Mouse (Mus musculus) embryonic facial prominence, embryonic 11.5 days (tissue): ENCODE results near the gene Mast3. TPM values are rescaled to one million over a fixed set of nuclear protein-coding genes. Genes with fewer than 3 reads are reported as not detected.
A peak's percentile ranks its signal among the peaks of the same experiment; 100 is the strongest.

Experiments
- ATAC-seq: fragments of 200-750 bp; cut with Nextera tagmentation; replicated peaks from 2 replicates; pipeline ENCODE4 v1.8.0; 2017; ENCODE audit warnings: low read depth; ENCODE audit not compliant: insufficient number of reproducible peaks, low FRiP score, low TSS enrichment
- DNase-seq: peaks from one replicate; pipeline ENCODE4 v3.0.0-alpha.2; 2015; ENCODE audit warnings: low spot score
- H3K27ac ChIP-seq: fragments of 300-500 bp; sonication (generic); replicated peaks from 2 replicates; pipeline ENCODE4 v1.5.1; 2014; ENCODE audit warnings: mild to moderate bottlenecking, low read depth, low read length, control low read depth
- H3K27me3 ChIP-seq: fragments of 300-500 bp; sonication (generic); 2 replicates; pipeline ENCODE4 v1.6.1; 2014; ENCODE audit warnings: mild to moderate bottlenecking, low read length, moderate library complexity, mixed read lengths; ENCODE audit not compliant: control insufficient read depth, insufficient read depth
- H3K36me3 ChIP-seq: fragments of 300-500 bp; sonication (generic); replicated peaks from 2 replicates; pipeline ENCODE4 v1.6.1; 2014; ENCODE audit warnings: low read depth, mild to moderate bottlenecking, low read length, moderate library complexity, mixed read lengths; ENCODE audit not compliant: control insufficient read depth, insufficient read depth
- H3K4me1 ChIP-seq: fragments of 300-500 bp; sonication (generic); 2 replicates; pipeline ENCODE4 v1.6.1; 2014; ENCODE audit warnings: low read length, mixed read lengths; ENCODE audit not compliant: control insufficient read depth, insufficient read depth
- H3K4me2 ChIP-seq: fragments of 300-500 bp; sonication (generic); 2 replicates; pipeline ENCODE4 v1.6.1; 2014; ENCODE audit warnings: low read depth, mild to moderate bottlenecking, control low read depth, low read length, moderate library complexity
- H3K4me3 ChIP-seq: fragments of 300-500 bp; sonication (generic); 2 replicates; pipeline ENCODE4 v1.5.1; 2014; ENCODE audit warnings: low read depth, low read length, control low read depth
- H3K9ac ChIP-seq: fragments of 300-500 bp; sonication (generic); replicated peaks from 2 replicates; pipeline ENCODE4 v1.6.1; 2014; ENCODE audit warnings: mild to moderate bottlenecking, control low read depth, low read length
- H3K9me3 ChIP-seq: fragments of 300-500 bp; sonication (generic); replicated peaks from 2 replicates; pipeline ENCODE4 v1.6.1; 2016; ENCODE audit warnings: mild to moderate bottlenecking, low read length, inconsistent platforms, mixed read lengths; ENCODE audit not compliant: control insufficient read depth
- WGBS: fragments of 180-500 bp; shearing (Covaris S2); extraction: QIAGEN DNeasy Blood & Tissue Kit; methylation state at CpG from one replicate; pipeline ENCODE4 v1.1.7; 2014; 5-methylcytosine and 5-hydroxymethylcytosine counted together
- polyA plus RNA-seq: library from polyadenylated mRNA; unstranded; fragments of >200 nt; fragmentation: Nextera tagmentation; extraction: Ambion mirVana; gene quantifications from 2 replicates; pipeline ENCODE4 v1.2.1, GENCODE M21; 2014

The Mast3 gene
- polyA plus RNA-seq, 1 experiment from 2014 or later: 9.7 TPM

GRCm38 (mm10) chr8:70754871-70755660, 49.8 kb downstream of the Mast3 start:
- ATAC-seq: peak; percentile 34
- Histone ChIP-seq H3K27me3 (no peaks in the 10 kb centered on the region), H3K4me2 (peak overlapping the region; percentile 95), H3K9ac (peak overlapping the region; percentile 81), H3K36me3 (no peaks in the 10 kb centered on the region), H3K27ac (no peak overlapping the region), H3K9me3 (no peaks in the 10 kb centered on the region), H3K4me3 (peak overlapping the region; percentile 68), H3K4me1 (peaks cover 3% of the 10 kb centered on the region)
- DNase-seq: peak; percentile 54
- WGBS: 18% methylated on average over 50 of the region's 50 CpGs

GRCm38 (mm10) chr8:70754043-70754870, 50.6 kb downstream of the Mast3 start, which contains the start of gene Rab3a:
Gene Rab3a, plus strand, starts transcription at chr8:70754679.
- Histone ChIP-seq H3K9ac (peak within 1 kb of the TSS; percentile 81), H3K9me3 (no peaks in the 10 kb centered on the region), H3K4me1 (peaks cover 3% of the 10 kb centered on the region), H3K4me2 (peak within 1 kb of the TSS; percentile 95), H3K27ac (no peak within 1 kb of the TSS), H3K4me3 (peak within 1 kb of the TSS; percentile 68), H3K36me3 (no peaks in the 10 kb centered on the region), H3K27me3 (no peaks in the 10 kb centered on the region)
- peak; percentile 98 for DNase-seq
- WGBS: 8% methylated on average over 37 of the region's 37 CpGs
- ATAC-seq: peak; percentile 97

- Histone ChIP-seq H3K4me1 (peaks cover 3% of the 10 kb centered on the region), H3K27me3 (no peaks in the 10 kb centered on the region), H3K9ac (0 out of 2 replicates have a peak overlapping the region, but pooled peaks have one; percentile 7), H3K36me3 (no peaks in the 10 kb centered on the region), H3K4me2 (0 out of 2 replicates have a peak overlapping the region, but pooled peaks have one; percentile 16), H3K9me3 (no peaks in the 10 kb centered on the region), H3K4me3 (no peak overlapping the region), H3K27ac (no peak overlapping the region)
- ATAC-seq (no peak), DNase-seq (peak; percentile 31)
- WGBS: 32% methylated on average over 21 of the region's 21 CpGs
Measured at GRCm38 (mm10) chr8:70753151-70753550, 51.7 kb downstream of the Mast3 start.

- Histone ChIP-seq H3K9ac (no peak overlapping the region; the same call in 1 of the 2 replicates), H3K27ac (no peak overlapping the region), H3K4me2 (no peak overlapping the region), H3K36me3 (no peaks in the 10 kb centered on the region), H3K4me3 (no peak overlapping the region), H3K4me1 (peaks cover 3% of the 10 kb centered on the region), H3K9me3 (no peaks in the 10 kb centered on the region), H3K27me3 (peaks cover under 1% of the 10 kb centered on the region; the same call in 1 of the 2 replicates)
- 20% methylated on average over 11 of the region's 11 CpGs for WGBS
- DNase-seq (peak; percentile 83), ATAC-seq (no peak)
Measured at GRCm38 (mm10) chr8:70752000-70752764, 52.7 kb downstream of the Mast3 start.

GRCm38 (mm10) chr8:70750128-70750680, 54.6 kb downstream of the Mast3 start:
- peaks cover 9% of the 10 kb centered on the region for H3K27me3 ChIP-seq
- H3K9me3 ChIP-seq: no peaks in the 10 kb centered on the region
- H3K27ac ChIP-seq: no peak overlapping the region
- WGBS: 80% methylated on average over 13 of the region's 13 CpGs
- H3K36me3 ChIP-seq: no peaks in the 10 kb centered on the region
- no peak overlapping the region for H3K4me2 ChIP-seq
- DNase-seq: no peak
- H3K4me1 ChIP-seq: peaks cover 3% of the 10 kb centered on the region
- H3K4me3 ChIP-seq: no peak overlapping the region
- no peak for ATAC-seq
- no peak overlapping the region for H3K9ac ChIP-seq

GRCm38 (mm10) chr8:70749097-70749674, 55.7 kb downstream of the Mast3 start:
- Histone ChIP-seq H3K36me3 (no peaks in the 10 kb centered on the region), H3K9me3 (no peaks in the 10 kb centered on the region), H3K4me1 (peaks cover 3% of the 10 kb centered on the region), H3K27me3 (peaks cover 17% of the 10 kb centered on the region), H3K4me3 (no peak overlapping the region), H3K27ac (no peak overlapping the region), H3K9ac (no peak overlapping the region), H3K4me2 (no peak overlapping the region)
- ATAC-seq: no peak
- WGBS: 78% methylated on average over 19 of the region's 19 CpGs
- no peak for DNase-seq
